Mouse (Mus musculus) adrenal gland, adult 18-20 months (tissue): ENCODE data around the gene Best1. TPM values are rescaled to one million over a fixed set of nuclear protein-coding genes. Genes with fewer than 3 reads are reported as not detected.

Experiments used
- DNase-seq, 2 experiments: peaks; one replicate each; pipeline ENCODE4 v3.0.0; 2021 to 2022; ENCODE audit warnings: low spot score in 2 of 2
- total RNA-seq, 2 experiments: library from RNA; stranded (reverse); gene quantifications; 1 replicate in 1 of 2; 2 replicates in 1 of 2; pipeline ENCODE4 v1.2.3; 2021

Gene Best1
- total RNA-seq, 2 experiments from 2014 or later, result 0.22 to 0.30 TPM

DNA sequence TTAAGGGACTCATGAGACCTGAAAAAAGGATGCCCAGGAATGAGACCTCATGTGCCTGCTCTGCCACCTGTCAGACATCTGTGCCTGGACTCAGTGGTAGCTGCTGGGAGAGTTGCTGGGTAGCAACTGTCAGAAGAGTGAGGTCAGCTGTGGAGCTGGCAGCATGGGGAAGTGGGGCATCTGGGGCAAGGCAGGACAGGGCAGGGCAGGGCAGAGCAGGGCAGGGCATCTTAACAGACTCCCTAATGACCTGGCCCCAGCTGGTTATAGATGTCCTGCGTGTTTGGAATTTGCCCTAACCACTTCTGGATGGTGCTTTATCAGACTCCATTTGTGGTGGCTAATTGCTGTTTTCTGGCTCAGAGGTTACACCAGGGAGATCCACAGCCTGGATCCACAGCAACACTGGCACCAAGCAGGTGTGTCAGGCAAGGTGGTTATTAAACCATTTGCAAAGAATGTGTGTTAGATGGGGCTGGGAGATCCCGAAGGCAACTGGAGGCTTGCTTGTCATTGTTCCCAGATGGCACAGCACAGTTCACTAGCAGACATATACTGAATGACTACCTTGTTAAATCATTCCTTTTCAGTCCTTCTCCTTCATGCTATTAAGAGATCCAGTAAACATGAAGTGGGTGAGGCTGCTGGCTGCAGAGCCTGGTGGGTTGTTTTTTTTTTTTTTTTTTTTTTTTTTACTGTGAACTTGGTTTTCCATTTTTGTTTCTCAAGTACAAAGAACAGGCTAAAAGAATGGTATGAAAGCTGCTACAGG lies 35.2 kb downstream of the Best1 start:
- no peak for DNase-seq

DNA sequence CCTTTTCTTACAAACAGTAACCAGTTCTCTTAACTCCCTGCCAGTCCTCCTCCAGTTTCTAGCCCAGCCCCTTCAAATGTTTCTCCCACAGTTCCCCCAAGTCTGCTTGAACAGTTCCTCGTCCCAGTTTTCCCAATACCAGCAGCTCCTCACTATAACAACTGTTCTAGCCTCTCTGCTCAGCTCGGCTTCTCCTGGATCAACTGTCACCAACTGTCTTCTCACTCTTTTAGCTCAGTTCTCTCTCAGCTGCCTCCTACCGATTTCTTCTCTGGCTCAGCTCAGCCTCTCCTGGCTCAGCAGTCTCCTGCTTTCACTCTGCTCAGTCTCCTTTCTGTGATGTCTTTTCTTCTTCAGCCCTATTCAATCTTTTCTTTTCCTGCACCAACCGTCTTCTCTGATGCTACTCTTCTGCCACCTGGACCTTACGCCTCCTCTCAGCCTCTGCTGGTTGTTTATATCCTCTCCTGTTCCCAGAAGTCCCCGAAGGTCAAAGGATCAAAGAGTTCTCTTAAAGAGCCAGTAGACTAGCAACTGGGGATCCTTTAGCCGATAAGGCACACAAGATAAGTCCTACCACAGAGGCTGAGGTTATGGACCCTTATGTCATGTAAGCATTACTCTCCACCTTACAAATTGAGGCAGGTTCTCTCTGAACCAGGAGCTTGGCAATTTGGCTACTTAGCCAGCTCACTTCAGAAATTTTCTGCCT lies 37.1 kb downstream of the Best1 start:
- DNase-seq, result no peak

DNA sequence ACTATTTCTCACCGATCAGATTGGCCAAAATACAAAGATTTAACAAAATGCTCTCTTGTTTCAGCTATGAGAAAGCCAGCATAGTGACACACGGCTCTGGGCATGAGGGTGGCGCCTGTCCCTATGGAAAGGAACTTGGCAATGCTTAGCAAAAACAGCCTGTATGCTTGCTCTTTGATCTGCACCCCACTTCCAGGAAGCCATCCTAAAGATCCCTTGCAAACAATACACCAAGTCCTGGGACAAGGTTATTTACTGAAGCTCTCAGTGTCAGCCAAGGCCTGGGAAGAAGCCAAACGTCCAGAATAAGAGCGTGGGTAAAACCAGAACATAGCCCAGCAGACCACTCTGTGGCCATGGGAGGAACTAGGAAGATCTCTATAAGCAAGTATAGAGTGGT lies 40.7 kb downstream of the Best1 start:
- DNase-seq, result no peak

DNA sequence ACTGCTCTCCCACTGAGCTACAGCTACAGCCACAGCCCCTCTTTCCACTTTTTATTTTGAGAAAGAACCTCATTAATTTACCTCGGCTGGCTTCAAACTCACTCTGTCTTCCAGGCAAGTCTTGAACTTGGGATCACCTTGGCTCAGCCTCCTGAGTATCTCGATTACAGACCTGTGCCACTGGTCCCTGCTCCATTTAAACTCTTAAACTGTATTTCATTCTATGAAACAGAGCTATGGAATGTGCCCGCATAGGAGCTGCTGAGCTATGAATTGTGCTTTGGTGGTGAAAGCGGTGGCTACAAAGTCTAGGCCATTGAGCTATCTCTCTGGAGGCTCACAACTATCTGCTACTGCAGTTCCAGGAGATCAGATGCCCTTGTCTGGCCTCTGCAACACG lies 43.5 kb downstream of the Best1 start:
- DNase-seq, result no peak

DNA sequence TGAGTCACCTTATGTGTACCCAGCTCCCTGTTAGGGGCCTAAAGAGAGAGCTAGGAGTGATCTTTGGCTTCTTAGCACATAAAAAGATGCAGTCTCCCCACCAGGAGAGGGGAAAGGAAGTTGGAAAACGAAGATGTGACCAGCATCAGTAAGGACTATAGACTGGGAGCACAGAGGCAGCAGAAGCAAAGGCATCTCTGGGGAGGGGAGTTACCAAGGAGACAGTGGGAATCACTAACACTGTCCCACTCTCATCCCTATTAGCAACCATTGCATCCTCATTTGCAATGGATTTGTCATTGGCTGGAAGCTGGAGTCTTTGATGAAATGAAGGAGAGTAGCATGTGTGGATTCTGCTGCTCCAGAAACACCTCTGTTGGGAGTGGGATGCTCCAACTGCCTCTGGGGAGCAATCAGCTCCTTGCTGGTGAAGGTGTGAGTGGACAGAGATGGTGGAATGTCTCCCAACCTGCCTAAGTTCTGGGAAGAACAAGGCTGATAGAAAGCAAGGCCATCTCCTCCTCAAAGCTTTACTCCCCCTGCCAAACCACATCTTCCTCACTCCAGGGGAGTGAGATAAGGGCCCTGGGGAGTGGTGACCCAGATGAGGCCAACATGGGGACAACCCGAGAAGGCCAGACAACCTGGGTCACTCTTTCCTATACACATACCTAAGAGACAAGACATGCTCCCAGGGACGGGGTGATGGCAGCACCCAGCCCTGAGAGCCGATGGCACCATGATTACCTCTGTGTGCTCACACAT lies 44.6 kb downstream of the Best1 start:
- no peak for DNase-seq

DNA sequence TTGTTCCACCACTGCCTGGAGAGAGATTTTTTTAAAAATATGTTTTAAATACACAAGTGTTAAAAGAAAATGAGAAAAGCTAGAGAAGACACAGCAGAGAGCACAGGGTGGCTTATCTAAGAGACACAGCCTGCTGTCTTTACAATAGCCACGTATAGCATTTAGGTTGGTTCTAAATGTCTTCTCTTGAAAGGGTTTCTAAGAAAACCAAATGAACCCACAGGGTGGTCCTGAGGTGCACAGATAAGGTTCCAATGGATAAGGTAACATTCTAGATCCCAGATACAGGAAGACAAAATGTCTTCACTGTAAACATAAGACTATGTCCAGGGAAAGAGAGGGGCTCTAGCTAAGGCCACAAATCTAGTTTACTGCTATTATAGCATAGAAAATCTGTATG lies 46.0 kb downstream of the Best1 start:
- no peak for DNase-seq

DNA sequence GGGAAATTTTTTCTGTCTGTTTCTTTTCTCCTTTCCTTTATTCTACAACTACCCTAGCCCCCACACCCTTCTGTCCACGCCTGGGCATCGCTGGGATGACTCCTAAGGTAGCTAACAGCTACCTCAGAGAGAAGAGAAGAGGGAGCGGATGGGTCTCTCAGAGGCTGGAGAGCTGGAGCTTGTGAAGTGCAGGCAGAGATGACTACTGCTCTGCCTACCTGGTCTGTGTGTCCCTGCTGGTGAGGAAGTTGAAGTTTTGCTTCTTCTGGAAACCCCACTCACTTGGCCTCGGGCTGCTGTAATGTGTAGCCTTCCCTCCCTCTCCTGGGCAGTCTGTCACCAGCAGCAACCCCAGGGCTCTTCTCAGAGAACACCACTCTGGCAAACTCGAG lies 46.6 kb downstream of the Best1 start:
- no peak for DNase-seq

DNA sequence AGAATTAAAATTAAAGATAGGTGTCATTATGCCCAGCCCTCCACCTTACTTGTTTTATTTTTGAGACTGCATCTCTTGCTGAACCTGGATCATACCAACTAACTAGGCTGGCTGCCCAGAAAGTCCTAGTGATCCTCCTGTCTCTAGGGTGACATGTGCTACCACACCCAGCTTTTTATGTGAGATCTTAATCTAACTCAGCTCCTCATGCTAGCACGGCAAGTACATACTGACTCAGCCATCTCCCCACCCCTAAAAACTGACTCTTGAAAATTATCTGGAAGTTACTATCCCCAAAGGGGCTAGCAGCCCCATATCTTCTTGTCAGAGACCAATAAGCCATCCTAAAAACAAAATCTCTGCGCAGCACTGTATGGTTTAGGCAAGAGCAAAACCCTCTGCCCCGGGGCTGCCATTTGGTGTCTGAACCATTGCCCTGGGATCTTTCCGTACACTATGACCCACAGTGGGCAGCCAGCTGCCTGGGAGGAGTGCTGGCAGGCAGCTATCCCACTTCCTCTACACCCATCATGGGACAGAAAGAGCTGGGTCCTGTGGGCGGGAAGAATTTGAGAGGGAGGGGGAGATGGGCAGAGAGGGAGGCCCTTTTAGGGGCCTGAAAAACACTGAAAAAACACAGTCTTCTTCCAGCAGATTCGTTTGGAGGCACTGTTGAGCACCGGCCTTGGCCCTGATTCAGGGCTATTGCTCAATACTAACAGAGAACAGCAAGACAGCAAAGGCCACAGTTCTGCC lies 47.2 kb downstream of the Best1 start:
- DNase-seq, result peak; percentile 69 to 77

DNA sequence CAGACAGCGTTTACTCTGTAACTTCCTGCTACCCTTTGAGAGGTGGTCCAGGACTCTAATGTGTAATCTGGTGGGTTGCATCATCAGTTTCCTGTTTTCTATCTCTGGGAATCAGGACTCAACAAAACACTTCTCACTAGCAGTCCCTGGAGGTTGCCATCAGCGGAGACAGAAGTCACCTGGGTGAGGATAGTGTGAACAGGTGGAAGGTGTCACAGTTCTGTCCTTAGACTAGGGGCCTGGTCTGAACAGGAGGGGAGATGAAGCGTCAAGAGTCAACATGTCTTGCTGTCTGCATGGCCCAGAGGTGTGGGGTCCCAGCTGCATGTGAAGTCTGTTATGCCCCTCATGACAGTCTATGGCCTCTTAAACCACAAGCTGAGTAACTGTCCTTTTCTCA lies 48.5 kb downstream of the Best1 start:
- DNase-seq, result no peak

DNA sequence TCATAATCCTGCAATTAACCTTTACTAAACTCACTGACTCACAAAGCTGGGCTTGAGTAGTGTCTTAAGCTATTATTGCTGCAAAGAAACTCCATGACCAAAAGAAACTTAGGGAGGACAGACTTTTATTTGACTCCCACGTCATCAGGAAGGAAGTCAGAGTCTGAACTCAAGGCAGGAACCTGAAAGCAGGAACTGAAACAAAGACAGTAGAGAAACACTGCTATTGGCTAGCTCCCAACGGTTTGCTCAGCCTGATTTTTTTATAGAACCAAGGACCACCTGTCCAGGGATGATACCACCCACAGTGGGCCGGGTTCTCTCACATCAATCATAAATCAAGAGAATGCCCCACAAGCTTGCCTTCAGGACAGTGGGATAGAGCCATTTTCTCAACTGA lies 49.0 kb downstream of the Best1 start:
- DNase-seq, result no peak

DNA sequence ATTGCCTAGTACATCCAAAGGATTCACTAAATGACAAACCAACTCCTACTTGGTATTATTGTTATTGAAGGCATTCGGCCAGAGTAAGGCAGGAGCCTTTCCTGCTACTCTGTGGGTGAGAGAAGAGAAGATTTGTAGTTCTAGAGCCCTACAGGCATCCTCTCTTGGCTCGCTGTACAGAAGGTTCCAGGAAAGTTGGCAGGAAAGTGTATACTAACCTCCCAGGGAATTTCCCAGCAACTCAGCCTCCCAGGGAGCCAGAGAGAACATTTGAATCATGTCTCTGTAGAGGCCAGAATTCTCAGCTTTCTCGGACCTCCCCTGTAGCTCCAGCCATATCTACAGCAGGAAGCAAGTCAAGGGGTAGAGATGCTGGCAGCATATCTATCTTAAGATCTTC lies 54.4 kb downstream of the Best1 start:
- no peak for DNase-seq

DNA sequence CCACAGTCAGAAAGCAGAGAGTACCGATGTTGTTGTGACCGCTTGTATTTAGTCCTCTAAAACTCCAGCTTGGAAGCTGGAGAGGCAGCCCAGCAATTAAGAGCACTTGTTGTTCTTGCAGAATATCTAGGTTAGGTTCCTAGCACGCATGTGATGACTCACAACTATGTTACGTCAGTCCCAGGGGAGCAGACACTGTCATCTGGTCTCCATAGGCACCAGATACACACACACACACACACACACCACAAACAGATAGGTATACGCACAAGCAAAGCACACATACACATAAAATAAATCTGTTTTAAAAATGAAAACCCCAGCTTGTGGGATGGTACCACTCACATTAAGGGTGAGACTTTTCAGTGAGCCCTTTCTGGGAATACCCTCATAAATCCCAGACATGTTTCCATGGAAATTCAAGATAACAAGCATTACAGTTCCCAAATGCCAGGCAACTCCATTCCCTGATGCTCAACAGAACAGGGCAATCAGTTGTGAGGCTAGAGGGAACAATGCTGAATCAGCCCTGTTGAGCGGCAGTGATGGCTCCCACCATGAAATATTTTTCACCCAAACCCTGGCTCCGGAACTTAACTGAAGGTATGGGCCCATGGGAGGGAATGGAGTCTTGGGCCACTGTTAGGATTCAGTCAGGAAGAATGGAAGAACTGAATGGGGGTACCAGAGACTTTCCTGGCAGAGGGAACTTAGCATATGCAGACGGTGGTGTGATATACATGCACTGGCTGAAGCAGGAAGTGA lies 55.5 kb downstream of the Best1 start:
- DNase-seq, result no peak

DNA sequence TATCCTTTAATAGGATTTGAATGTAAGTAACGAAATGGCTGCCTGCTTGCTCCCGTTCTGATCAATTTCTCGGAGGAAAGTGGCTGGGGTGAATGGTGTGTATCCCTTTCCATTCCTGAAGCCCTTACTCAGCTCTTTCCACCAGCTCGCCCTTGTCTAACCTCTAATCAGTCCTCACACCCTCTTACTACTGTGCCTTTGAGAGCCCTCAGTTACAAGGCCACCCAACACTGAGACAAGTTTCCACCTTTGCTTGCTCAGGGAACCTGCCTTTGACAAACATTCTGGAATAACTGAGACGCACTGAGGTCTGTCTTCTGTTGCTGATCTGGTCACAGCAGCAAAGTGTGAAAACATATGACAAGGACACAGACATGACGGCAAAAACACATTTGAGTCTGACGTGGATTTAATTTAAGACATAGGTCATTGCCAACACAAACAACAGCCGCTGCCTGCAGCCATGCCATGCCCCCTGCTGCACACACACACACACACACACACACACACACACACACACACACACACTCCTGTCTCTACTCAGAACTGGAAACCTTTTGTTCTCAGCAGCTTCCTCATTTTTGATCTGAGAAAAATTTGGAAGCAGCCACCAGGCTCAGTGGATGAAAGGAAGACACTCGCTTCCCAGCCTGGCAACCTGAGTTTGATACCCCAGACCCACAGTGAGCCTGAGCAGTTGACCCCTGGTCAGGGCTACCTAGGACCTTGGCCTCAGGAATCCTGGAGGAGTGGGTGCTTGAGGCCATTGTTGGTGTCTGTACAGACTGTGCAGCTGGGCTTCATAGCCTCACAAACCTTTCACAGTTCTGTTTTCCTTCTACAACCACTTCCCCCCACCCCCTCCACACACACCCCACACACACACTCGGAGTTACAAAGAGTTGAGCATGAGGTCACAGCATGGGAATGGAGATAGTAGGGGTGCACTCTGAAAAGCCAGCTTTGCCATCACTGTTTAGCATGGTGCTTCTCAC lies 58.6 kb downstream of the Best1 start:
- DNase-seq, result no peak

DNA sequence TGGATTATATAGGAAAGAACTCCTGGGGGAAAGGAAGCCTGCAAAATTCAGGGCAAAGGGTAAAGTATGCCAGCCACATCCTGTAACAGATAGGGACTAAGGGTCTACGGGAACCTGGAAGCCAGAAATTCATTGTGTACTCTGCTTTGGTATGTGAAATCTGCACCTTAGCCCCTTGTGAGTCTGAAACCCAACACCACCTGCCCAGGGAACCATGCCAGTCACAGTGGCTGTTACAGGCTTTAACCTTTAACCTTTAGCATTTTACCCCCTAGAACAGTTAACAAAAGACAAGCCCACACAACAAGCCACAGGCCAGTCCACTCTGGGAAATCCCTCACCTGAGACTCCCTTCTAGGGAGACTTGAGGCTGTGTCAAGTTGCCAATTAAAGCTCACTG lies 59.6 kb downstream of the Best1 start:
- no peak for DNase-seq

DNA sequence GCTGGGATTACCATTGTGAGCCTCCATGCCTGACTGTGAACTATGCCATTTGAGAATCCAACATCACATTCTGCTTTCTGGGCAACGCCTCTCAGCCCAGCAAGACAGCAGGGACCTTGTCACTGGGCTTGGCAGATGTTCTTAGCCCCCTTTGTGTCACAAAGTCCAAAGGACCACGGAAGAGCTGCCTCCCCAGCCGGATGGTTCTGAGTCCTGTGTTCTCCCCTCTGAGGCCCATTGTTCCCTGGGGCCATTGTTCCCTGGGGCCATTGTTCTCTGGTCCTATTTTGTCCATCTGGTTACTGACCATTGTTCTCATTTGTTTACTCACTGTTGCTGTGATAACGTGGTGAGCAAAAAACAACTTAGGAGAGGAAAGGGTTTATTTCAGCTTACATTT lies 60.5 kb downstream of the Best1 start:
- DNase-seq, result no peak

DNA sequence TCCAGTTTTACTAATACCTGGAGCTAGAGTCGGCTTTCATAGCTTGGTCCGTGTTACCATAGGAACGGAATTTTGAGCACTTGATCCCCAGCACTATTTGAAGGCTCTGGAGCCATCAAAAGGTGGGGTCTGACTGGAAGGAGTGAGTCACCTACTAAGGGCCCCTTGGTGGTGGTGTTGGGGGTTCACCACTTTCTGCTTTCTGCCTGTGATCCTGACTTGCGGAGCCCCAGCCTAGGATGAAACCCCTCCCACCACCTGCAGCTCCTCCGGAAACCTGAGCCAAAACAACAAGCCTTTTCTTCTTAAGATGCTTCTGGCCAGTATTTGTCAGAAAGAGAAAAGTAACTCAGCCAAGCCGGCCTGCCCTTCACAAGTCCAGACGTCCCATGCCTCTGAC lies 61.6 kb downstream of the Best1 start:
- DNase-seq, result no peak

DNA sequence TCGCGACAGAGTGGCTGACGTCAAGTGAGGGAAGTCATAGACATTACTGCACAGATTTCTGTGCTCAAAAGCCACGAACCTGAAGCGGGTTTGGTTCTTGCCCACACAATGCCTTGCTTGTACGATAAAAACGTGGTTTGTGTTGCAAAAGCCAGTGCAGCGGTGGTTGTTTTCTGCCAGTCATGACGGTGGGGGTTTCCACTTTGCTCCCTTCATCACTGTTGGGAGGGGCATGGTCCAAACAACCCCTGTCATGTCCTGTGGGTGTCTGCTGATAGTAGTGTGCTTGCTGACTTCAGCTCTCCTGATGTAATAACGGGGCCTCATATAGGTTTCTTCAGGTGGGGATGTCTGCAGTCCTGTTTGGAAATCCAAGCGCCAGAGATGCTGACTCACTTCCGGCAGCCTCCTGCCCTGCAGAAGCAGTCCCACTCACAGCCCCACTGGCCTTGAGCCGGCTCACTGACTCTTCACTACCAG lies 62.6 kb downstream of the Best1 start:
- DNase-seq, result peak; percentile 43 to 49

DNA sequence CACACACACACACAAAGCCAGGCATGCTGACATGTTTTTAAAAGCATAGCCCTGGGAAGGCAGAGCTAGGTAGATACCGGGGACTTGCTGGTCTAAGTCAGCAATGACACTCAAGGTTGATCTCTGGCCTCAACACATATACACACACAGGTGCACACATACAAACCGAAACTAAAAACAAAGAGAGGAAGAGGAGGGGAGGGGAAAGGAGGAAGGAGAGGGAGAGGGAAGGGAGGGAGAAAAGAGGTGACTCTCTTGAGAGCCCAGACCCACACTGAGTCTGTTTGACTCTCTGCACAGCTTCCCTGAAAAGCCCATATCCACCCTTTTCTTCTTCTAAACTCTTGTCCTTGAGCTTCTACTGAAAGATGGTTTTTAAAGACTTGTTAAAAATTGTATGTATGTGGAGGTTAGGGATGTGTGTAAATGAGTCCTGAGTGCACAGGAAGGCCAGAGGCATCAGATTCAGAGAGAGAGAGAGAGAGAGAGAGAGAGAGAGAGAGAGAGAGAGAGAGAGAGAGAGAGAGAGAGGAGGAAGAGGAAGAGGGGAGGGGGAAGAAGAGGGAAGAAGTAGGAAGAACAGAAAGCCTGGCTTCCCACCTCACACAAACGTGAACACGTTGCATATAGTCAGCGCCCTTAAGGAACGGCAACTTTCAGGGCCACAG lies 63.1 kb downstream of the Best1 start:
- no peak for DNase-seq

DNA sequence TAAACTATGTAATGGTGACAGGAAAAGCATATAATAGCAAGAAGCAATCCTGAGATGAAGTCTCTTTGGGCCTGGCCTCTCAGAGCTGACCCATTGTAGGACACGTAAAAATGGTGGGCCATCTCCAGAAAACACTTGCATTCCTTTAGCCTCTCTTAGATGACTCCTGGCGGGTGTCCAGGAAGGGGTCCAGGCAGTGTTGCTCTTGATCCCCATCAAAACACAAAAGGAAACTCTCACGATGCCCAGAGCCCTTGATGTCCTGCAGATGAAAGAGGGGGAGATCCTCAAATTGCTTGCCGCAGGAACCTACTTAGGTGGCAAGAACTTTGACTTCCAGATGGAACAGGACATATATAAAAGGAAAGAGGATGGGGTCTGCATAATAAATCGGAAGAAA lies 64.0 kb downstream of the Best1 start:
- no peak for DNase-seq
